Mouse (Mus musculus): ENCODE data around the gene Foxp1. TPM values are rescaled to one million over a fixed set of nuclear protein-coding genes. Genes with fewer than 3 reads are reported as not detected.

Gene Foxp1
- polyA plus RNA-seq, 1 experiment from 2014 or later = 57.8 TPM

DNA sequence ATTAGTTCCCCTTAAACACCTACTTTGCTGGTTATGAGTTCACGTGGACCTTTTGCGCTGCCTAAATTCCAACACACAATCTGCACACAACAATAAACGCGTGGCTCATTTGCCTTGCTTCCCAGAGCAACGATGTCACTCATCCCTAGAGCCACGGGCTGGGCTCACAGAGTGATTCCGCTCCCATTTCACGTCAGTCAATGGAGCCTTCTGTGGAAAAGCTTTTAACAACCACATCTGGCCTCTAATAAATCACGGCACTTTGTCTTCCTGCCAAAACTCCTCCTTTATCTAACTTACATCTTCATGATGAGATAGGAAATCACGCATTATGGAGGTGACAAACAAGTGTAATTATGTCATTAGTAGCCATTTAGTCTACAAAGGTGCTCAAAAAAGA, 174.7 kb downstream of the Foxp1 start:
- Histone ChIP-seq H3K4me1 (0 out of 2 replicates have a peak, but pooled peaks cover 6% of the 10 kb centered on the region), H3K27me3 (ENCODE audit: poor library complexity, severe bottlenecking) (no peaks in the 10 kb centered on the region), H3K27ac (no peak overlapping the region), H3K9me3 (no peaks in the 10 kb centered on the region), H3K4me3 (no peak overlapping the region), H3K36me3 (replicated peaks) (peaks cover 3% of the 10 kb centered on the region)
- DNase-seq (ENCODE audit: extremely low spot score, low spot score) = no peak
- 76% methylated on average over 10 of the region's 10 CpGs for WGBS

DNA sequence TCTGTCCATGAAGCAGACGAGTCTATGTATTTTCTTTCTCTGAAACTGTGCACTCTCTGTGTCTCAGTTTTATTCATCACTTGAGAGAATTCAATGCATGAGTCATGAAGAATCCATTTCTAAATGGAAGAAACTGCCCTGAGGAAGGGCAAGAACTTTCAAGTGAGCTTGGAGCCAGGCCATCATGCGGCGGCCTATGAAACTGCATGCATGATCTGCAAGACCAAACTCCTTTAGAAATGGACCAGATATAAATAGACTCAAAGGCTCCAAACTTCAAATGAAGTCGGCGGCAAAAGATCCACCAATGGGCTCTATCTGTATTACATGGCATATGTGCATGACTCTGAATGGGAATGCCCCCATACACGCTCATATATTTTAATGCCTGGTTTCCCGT, 177.6 kb downstream of the Foxp1 start:
- no peaks in the 10 kb centered on the region for H3K9me3 ChIP-seq
- 0 out of 2 replicates have a peak, but pooled peaks cover 6% of the 10 kb centered on the region for H3K4me1 ChIP-seq
- no peaks in the 10 kb centered on the region for H3K27me3 ChIP-seq (ENCODE audit: poor library complexity, severe bottlenecking)
- DNase-seq (ENCODE audit: extremely low spot score, low spot score) = no peak
- 93% methylated on average over 7 of the region's 7 CpGs for WGBS
- no peak overlapping the region for H3K4me3 ChIP-seq
- H3K36me3 ChIP-seq (replicated peaks) = peaks cover 3% of the 10 kb centered on the region
- no peak overlapping the region for H3K27ac ChIP-seq

DNA sequence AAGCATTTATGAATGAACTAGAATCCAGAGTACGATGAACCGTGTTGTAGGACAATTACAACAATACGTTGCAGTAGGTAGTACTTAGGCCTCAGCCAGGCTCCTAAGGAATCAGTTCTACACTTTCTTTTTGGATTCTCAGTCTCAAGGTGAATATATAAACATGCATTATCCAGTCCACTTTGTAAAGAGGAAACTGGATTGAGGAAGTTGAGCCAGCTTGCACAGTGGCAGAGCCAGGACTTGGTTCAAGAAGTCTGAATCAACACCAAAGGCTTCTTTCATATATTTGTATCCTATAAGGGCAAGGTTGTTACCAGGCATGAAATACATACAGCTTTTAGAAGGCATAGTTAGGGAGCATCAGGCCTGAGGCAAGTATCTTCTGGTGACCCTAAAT, 178.2 kb downstream of the Foxp1 start:
- Histone ChIP-seq H3K4me1 (peaks cover 9% of the 10 kb centered on the region), H3K27me3 (ENCODE audit: poor library complexity, severe bottlenecking) (no peaks in the 10 kb centered on the region), H3K27ac (no peak overlapping the region), H3K4me3 (no peak overlapping the region), H3K9me3 (no peaks in the 10 kb centered on the region), H3K36me3 (replicated peaks) (peaks cover 3% of the 10 kb centered on the region)
- 92% methylated on average over 3 of the region's 3 CpGs for WGBS
- DNase-seq (ENCODE audit: extremely low spot score, low spot score) = no peak

DNA sequence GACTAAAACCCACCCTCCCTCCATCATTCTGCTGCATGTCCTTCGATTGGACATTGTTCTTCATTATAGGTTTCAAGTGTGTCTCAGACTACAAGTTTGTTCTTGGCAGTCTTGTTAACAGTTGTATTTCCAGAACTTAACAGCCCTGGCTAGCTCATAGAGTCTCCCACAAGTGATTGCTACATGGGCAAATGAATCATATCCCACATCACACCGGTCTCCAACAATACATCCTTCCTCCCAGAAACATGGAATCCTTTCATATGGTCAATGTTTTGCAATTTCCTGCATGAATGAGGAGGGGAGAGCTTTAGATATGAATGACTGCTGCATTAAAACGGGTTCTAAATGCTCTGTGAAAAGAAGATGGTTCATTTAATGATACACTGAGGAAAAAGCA, 178.7 kb downstream of the Foxp1 start:
- 90% methylated on average over 3 of the region's 3 CpGs for WGBS
- H3K27ac ChIP-seq = no peak overlapping the region
- no peaks in the 10 kb centered on the region for H3K27me3 ChIP-seq (ENCODE audit: poor library complexity, severe bottlenecking)
- no peak for DNase-seq (ENCODE audit: extremely low spot score, low spot score)
- H3K4me3 ChIP-seq = no peak overlapping the region
- peaks cover 13% of the 10 kb centered on the region for H3K4me1 ChIP-seq
- H3K36me3 ChIP-seq (replicated peaks) = peaks cover 3% of the 10 kb centered on the region
- no peaks in the 10 kb centered on the region for H3K9me3 ChIP-seq

DNA sequence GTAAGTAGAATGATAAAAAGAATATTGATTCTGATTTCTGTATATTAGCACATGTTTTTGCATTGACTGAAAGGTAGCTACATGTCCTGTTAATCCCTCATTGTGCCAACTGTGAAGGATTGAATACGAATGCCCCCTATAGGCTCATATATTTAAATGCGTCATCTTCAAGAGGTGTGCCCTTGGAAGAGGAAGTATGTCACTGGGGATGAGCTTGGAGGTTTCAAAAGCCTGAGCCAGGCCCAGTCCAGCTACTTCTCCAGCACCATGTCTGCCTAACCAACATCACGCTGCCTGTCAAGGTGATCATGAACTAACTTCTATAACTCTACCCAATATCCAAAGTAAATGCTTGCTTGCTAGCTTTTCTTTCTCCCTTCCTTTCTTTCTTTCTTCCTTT, 180.1 kb downstream of the Foxp1 start:
- no peak overlapping the region for H3K27ac ChIP-seq
- no peak for DNase-seq (ENCODE audit: extremely low spot score, low spot score)
- no peak overlapping the region for H3K4me3 ChIP-seq
- H3K9me3 ChIP-seq = no peaks in the 10 kb centered on the region
- H3K4me1 ChIP-seq = peaks cover 19% of the 10 kb centered on the region
- H3K27me3 ChIP-seq (ENCODE audit: poor library complexity, severe bottlenecking) = no peaks in the 10 kb centered on the region
- H3K36me3 ChIP-seq (replicated peaks) = peaks cover 3% of the 10 kb centered on the region
- WGBS = 95% methylated on average over 3 of the region's 3 CpGs

DNA sequence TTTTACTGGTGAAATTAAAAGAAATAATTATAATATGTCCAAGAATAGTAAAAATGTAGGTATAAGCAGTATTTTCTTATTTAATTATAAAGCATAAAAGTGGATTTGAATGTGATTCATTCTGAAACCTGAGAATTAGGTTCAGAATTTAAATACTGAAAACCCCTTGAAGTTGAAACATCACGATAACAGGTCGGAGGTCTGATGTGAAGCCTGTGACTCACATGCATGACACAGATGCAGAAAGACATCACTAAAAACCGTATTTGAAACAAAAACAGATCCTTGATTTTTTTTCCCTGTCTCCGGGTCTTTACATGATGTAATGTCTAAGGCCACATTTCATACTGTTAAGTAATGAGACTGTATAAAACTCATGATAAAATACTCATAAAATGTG, 181.6 kb downstream of the Foxp1 start:
- Histone ChIP-seq H3K27me3 (ENCODE audit: poor library complexity, severe bottlenecking) (no peaks in the 10 kb centered on the region), H3K4me1 (peaks cover 32% of the 10 kb centered on the region), H3K9me3 (no peaks in the 10 kb centered on the region), H3K27ac (no peak overlapping the region), H3K36me3 (replicated peaks) (peaks cover 3% of the 10 kb centered on the region), H3K4me3 (no peak overlapping the region)
- no peak for DNase-seq (ENCODE audit: extremely low spot score, low spot score)
- 93% methylated on average over 4 of the region's 4 CpGs for WGBS

DNA sequence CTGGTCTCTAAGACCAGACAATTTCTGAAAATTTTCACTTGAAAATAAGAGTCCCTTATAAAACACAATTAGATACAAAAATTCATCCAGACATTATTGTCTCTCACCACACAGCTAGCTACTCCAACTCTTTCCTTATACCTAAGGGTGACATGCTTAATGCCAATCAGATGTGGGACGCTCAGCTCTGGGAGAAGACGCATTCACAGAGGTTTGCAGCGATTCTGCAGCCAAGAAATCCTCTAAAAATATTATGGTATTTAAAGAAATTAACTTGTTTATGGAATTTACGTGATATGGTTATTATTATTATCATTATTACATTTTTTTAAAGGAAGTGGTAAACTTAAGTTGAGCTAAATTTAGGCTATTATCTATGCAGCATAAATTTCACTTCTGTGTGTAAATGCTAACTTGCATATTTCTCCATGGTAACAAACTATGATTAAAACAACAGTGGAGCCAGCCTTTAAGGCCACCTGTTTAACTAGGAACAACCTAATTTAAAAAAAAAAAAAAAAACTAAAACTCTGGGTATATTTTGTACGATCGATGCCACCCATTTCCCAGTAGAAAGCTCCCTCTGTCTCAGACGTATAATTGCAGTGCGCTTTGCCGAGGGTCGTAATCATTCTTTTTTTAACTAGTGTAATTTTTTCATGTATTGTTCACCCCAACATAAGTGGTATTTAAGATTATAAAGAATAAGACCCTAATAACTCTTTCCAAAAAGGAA, 182.4 kb downstream of the Foxp1 start:
- Histone ChIP-seq H3K36me3 (replicated peaks) (peaks cover 3% of the 10 kb centered on the region; the same call in 1 of the 2 replicates), H3K4me3 (no peak overlapping the region), H3K27me3 (ENCODE audit: poor library complexity, severe bottlenecking) (no peaks in the 10 kb centered on the region), H3K27ac (no peak overlapping the region), H3K4me1 (peaks cover 33% of the 10 kb centered on the region), H3K9me3 (no peaks in the 10 kb centered on the region)
- DNase-seq (ENCODE audit: extremely low spot score, low spot score) = no peak
- 79% methylated on average over 10 of the region's 10 CpGs for WGBS

DNA sequence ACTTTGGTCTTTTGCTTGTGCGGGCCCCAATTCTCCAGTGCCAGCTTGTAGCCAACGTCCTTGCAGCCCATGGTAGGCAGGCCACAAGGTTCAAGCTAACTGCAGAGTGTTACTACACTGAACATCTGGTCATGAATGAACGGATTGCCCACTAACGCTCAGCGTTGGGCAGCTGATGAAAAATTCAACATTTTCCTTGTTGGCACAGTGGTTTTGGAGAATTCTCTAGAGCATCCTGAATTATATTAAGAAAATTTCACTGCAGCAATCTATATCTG, 183.2 kb downstream of the Foxp1 start:
- Histone ChIP-seq H3K4me1 (peaks cover 33% of the 10 kb centered on the region), H3K9me3 (no peaks in the 10 kb centered on the region), H3K27me3 (ENCODE audit: poor library complexity, severe bottlenecking) (no peaks in the 10 kb centered on the region), H3K36me3 (replicated peaks) (no peaks in the 10 kb centered on the region; the same call in 1 of the 2 replicates), H3K27ac (no peak overlapping the region), H3K4me3 (no peak overlapping the region)
- WGBS = 79% methylated on average over 5 of the region's 5 CpGs
- DNase-seq (ENCODE audit: extremely low spot score, low spot score) = no peak

DNA sequence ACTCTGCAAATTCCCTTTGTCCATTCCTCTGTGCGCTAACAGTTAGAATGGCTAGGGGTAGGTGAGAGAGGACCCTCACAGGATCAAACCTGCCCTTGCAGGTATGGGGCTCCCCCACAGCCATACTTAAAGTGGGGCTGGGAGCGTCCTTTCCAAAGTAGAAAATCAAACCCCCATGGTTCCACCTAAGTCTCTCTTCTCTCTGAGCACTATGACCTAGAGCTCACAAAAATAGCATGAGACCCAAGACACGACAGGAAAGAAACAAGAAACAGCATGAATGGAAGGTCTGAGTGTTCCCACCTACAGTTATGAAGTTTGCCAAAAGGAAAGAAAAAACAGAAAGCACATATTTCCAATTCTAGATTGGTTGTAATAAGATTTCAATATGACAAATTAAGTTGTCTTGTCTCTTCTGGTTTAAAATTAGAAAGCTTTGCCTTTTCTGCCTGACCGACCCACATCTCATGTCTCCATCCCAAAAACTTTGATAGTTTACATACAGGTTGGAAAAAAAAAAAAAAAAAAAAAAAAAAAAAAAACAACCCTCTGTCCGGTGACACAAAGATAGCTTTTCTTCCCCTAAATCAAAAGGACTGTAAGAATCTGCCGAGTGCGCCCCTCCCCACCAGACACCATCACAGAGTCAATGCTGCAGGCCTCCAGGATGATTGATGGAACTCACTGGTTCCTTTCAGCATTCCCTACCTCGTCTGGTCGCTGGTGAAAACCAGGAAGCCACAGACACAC, 183.8 kb downstream of the Foxp1 start:
- Histone ChIP-seq H3K27me3 (ENCODE audit: poor library complexity, severe bottlenecking) (no peaks in the 10 kb centered on the region), H3K4me3 (no peak overlapping the region), H3K36me3 (replicated peaks) (no peaks in the 10 kb centered on the region; the same call in 1 of the 2 replicates), H3K27ac (no peak overlapping the region), H3K4me1 (peaks cover 33% of the 10 kb centered on the region), H3K9me3 (no peaks in the 10 kb centered on the region)
- no peak for DNase-seq (ENCODE audit: extremely low spot score, low spot score)
- 67% methylated on average over 9 of the region's 9 CpGs for WGBS

DNA sequence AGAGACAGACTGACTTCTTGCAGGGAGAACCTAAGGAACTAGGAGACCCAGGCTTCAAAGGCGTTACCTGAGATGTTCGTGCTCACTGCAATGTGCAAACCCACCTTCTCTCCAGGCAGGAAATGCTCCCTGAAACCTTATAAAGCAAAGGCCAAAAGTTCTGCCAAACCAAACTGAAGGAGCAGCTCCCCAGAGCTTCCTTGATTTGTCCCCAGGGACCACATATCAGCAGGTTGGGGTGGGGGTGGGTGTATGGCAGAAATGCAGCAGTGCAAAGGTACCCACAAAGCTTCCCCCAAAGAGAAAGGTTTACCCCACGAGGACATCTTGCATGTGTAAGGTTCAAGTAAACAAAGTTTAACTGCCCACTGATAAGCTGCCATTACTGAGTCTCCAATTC, 184.3 kb downstream of the Foxp1 start:
- 66% methylated on average over 3 of the region's 3 CpGs for WGBS
- no peak overlapping the region for H3K27ac ChIP-seq

DNA sequence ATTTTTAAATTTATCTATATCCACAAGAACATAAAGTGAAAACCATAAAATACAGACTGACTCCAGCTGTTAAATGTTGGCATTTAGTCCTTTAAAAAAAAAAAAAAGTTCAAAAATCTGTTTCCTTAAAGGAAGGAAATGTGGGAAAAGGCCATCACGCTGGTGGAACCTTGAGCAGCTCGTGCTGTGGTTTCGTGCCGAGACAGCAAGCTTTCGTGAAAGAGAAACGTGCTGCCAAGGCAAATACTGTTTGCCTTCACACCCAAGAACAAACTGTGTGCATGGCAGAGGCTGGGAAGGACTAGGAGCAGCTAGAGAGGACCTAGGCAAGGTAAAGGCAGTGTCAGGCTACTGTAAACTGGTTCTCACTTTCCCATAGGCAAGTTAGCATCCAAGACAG, 184.9 kb downstream of the Foxp1 start:
- DNase-seq (ENCODE audit: extremely low spot score, low spot score) = no peak
- H3K4me1 ChIP-seq = peaks cover 33% of the 10 kb centered on the region
- WGBS = 74% methylated on average over 6 of the region's 6 CpGs
- H3K4me3 ChIP-seq = no peak overlapping the region
- H3K9me3 ChIP-seq = no peaks in the 10 kb centered on the region
- no peaks in the 10 kb centered on the region for H3K27me3 ChIP-seq (ENCODE audit: poor library complexity, severe bottlenecking)
- H3K27ac ChIP-seq = 0 out of 2 replicates have a peak overlapping the region, but pooled peaks have one; percentile 48
- H3K36me3 ChIP-seq (replicated peaks) = no peaks in the 10 kb centered on the region

More for the DNA sequence above, 184.3 kb downstream of the Foxp1 start:
- Histone ChIP-seq H3K4me3 (no peak overlapping the region), H3K9me3 (no peaks in the 10 kb centered on the region), H3K36me3 (replicated peaks) (no peaks in the 10 kb centered on the region), H3K4me1 (peaks cover 33% of the 10 kb centered on the region), H3K27me3 (ENCODE audit: poor library complexity, severe bottlenecking) (no peaks in the 10 kb centered on the region)
- no peak for DNase-seq (ENCODE audit: extremely low spot score, low spot score)

DNA sequence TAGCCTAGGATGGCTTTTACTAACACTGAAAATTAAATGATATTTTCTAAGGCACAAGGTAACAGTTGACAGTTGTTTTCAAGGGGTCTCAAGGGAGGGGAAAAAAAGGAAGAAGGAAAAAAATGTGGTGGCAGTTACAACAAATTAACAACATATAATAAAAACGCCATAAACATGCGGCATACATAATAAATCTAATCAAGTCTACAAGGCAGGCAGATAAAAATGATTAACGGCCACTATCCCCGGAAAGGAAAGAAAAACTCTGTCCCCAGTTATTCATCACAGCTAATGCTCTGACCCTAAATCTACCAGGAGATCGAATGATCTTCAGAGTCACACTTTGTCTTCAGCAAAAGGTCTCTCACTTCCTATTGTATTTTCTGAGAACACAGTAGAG, 186.3 kb downstream of the Foxp1 start:
- WGBS = 73% methylated on average over 5 of the region's 5 CpGs
- Histone ChIP-seq H3K27me3 (ENCODE audit: poor library complexity, severe bottlenecking) (no peaks in the 10 kb centered on the region), H3K36me3 (replicated peaks) (no peaks in the 10 kb centered on the region), H3K4me1 (peaks cover 33% of the 10 kb centered on the region), H3K9me3 (no peaks in the 10 kb centered on the region), H3K4me3 (no peak overlapping the region), H3K27ac (no peak overlapping the region)
- no peak for DNase-seq (ENCODE audit: extremely low spot score, low spot score)

DNA sequence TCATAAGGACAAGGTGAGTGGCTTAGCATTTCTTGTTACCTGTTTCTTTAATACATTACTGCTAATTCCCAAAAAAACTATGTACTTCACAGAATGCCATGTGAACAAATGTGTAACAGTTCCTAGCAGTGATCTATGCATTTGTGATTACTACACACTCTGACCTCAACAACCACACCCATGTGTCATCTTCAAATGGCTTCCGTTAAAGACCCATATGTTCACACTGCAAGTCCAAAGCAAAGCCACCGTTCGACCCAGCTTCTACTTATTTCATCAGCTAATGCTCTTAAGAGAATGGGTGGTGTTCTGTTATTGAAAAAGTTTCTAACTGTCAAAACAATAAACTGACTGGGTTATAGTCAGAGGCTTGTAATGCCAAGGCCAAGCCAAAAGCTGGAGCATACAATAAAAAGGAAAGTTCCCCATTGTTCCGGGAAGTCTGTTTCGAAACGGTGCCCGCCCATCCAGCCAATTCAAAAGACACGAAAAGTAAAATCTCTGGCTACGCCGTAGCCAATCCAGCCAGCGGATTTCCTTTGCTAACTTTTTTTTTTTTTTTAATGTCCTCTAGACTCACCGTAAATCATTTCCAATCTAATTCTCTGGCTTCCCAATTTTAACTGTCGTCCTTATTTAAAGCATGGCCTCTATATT, 187.2 kb downstream of the Foxp1 start:
- no peaks in the 10 kb centered on the region for H3K36me3 ChIP-seq (replicated peaks)
- no peak overlapping the region for H3K4me3 ChIP-seq
- no peak overlapping the region for H3K27ac ChIP-seq
- no peak for DNase-seq (ENCODE audit: extremely low spot score, low spot score)
- H3K4me1 ChIP-seq = peaks cover 33% of the 10 kb centered on the region
- no peaks in the 10 kb centered on the region for H3K27me3 ChIP-seq (ENCODE audit: poor library complexity, severe bottlenecking)
- no peaks in the 10 kb centered on the region for H3K9me3 ChIP-seq
- 94% methylated on average over 13 of the region's 13 CpGs for WGBS

Measured in forebrain, embryonic 10.5 days (tissue).